Mouse (Mus musculus) neural tube, embryonic 13.5 days (tissue): Measurements from ENCODE around the gene Gbp2b. TPM values are rescaled to one million over a fixed set of nuclear protein-coding genes. Genes with fewer than 3 reads are reported as not detected.
"Not testable (repeated sequence)": the region's sequence is repeated elsewhere in the genome, so short reads cannot be mapped to it uniquely, and the experiment has no call there.

Experiments used
- ATAC-seq: fragments of 200-750 bp; cut with Nextera tagmentation; 2 replicates; pipeline ENCODE4 v1.8.0; 2017; ENCODE audit warnings: low read depth, mild to moderate bottlenecking, moderate TSS enrichment, moderate library complexity
- H3K27ac ChIP-seq: fragments of 300-500 bp; sonication (generic); replicated peaks from 2 replicates; pipeline ENCODE4 v1.5.1; 2015; ENCODE audit warnings: moderate library complexity, mild to moderate bottlenecking, inconsistent platforms
- H3K27me3 ChIP-seq: fragments of 300-500 bp; sonication (generic); 2 replicates; pipeline ENCODE4 v1.6.1; 2015; ENCODE audit warnings: mild to moderate bottlenecking, inconsistent platforms
- H3K36me3 ChIP-seq: fragments of 300-500 bp; sonication (generic); 2 replicates; pipeline ENCODE4 v1.6.1; 2015; ENCODE audit warnings: mild to moderate bottlenecking, inconsistent platforms
- H3K4me1 ChIP-seq: fragments of 300-500 bp; sonication (generic); replicated peaks from 2 replicates; pipeline ENCODE4 v1.6.1; 2015; ENCODE audit warnings: inconsistent platforms
- H3K4me2 ChIP-seq: fragments of 300-500 bp; sonication (generic); 2 replicates; pipeline ENCODE4 v1.6.1; 2015; ENCODE audit warnings: inconsistent platforms, mild to moderate bottlenecking, moderate library complexity
- H3K4me3 ChIP-seq: fragments of 300-500 bp; sonication (generic); 2 replicates; pipeline ENCODE4 v1.5.1; 2015; ENCODE audit warnings: mild to moderate bottlenecking, inconsistent platforms
- H3K9ac ChIP-seq: fragments of 300-500 bp; sonication (generic); 2 replicates; pipeline ENCODE4 v1.6.1; 2015; ENCODE audit warnings: moderate library complexity, mild to moderate bottlenecking, inconsistent platforms
- H3K9me3 ChIP-seq: fragments of 300-500 bp; sonication (generic); 2 replicates; pipeline ENCODE4 v1.6.1; 2016; ENCODE audit warnings: inconsistent platforms
- WGBS: fragments of 180-500 bp; shearing (Covaris S2); methylation state at CpG from one replicate; pipeline ENCODE4 v1.1.7; 2015; 5-methylcytosine and 5-hydroxymethylcytosine counted together
- microRNA-seq: library from miRNA; unstranded; fragments of <30 nt; microRNA quantifications from one replicate; pipeline ENCODE4, GENCODE M21; 2016
- polyA plus RNA-seq: library from polyadenylated mRNA; unstranded; fragments of >200 nt; fragmentation: Nextera tagmentation; extraction: Ambion mirVana; gene quantifications from 2 replicates; pipeline ENCODE4 v1.2.1, GENCODE M21; 2015

The Gbp2b gene
- polyA plus RNA-seq, 1 experiment from 2014 or later, result not detected

DNA sequence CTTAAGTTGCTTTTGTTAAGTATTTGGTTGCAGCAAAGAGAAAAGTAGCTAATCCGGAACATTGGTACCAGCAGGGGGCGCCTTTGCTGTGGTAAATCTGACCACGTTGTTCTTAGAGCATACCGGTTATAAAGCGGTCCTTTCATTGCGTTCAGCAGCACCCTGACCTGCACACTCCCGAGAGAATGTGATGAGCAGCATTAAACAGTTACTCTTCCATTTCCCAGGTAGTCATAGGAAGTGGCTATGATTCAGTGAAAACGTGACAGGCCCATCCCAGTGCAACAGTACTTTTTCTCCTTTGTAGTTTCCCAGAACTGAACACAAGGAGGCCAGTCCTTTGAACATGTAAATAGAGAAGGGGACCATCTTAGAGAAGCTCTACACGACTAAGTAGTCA is 45.6 kb downstream of the Gbp2b start:
- Histone ChIP-seq H3K4me1 (no peaks in the 10 kb centered on the region), H3K4me2 (peak overlapping the region; percentile 24; the same call in 1 of the 2 replicates), H3K36me3 (no peaks in the 10 kb centered on the region), H3K4me3 (no peak overlapping the region), H3K27ac (no peak overlapping the region), H3K9ac (no peak overlapping the region), H3K9me3 (no peaks in the 10 kb centered on the region), H3K27me3 (no peaks in the 10 kb centered on the region)
- 7% methylated on average over 9 of the region's 9 CpGs for WGBS
- ATAC-seq, result no peak

DNA sequence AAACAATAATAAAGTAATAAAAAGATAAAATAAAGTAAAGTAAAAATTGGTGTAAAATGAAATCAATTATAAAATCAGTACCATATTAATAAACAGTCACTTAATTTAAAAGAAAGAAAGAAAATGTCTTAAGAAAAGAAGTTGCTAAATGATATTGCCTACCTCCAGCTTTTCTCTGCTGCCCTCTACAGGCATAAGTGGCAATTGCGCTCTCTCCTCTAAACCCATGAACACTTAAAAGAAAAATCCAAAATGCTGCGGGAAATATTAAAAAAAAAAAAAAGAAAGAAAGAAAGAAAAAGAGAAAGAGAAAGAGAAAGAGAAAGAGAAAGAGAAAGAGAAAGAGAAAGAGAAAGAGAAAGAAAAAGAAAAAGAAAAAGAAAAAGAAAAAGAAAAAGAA is 51.3 kb downstream of the Gbp2b start:
- not testable (repeated sequence) for H3K36me3 ChIP-seq, H3K4me3 ChIP-seq, H3K9me3 ChIP-seq, H3K9ac ChIP-seq, H3K27ac ChIP-seq, H3K4me1 ChIP-seq, ATAC-seq, H3K27me3 ChIP-seq, H3K4me2 ChIP-seq
- 17% methylated on average over 2 of the region's 2 CpGs for WGBS

DNA sequence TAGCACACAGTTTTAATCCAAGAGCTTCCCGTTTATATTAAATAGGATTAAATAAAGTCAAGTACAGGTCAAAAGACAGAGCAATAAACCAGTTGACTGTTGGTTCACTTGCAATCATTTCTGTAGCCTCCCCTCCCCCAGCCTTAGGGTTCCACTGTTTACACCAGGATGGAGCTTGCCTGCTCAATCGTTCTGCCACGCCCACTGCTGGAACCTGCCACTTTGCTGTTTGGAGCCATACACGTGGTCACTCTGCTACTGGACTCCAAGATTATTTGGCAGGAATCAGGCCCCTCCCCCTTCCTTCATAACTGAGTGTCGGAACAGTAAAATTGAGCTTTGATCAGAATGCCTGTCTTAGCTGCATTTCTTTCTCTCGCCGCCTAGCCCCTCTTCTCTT is 53.2 kb downstream of the Gbp2b start:
- not testable (repeated sequence) for H3K4me3 ChIP-seq, ATAC-seq, H3K36me3 ChIP-seq, H3K9me3 ChIP-seq, H3K4me1 ChIP-seq, H3K27ac ChIP-seq, H3K4me2 ChIP-seq, H3K9ac ChIP-seq, H3K27me3 ChIP-seq
- 63% methylated on average over 7 of the region's 7 CpGs for WGBS

- Histone ChIP-seq H3K27ac (no peak overlapping the region), H3K27me3 (no peaks in the 10 kb centered on the region), H3K4me2 (no peak overlapping the region), H3K4me3 (no peak overlapping the region), H3K9ac (no peak overlapping the region), H3K4me1 (no peaks in the 10 kb centered on the region), H3K36me3 (no peaks in the 10 kb centered on the region), H3K9me3 (no peaks in the 10 kb centered on the region)
- no peak for ATAC-seq
- 41% methylated on average over 2 of the region's 2 CpGs for WGBS
These were observed 55.6 kb downstream of the Gbp2b start for GRCm38 (mm10) chr3:142650205-142650604.

GRCm38 (mm10) chr3:142664723-142665122 is 70.1 kb downstream of the Gbp2b start:
- WGBS, result 94% methylated on average over 8 of the region's 8 CpGs

More at GRCm38 (mm10) chr3:142664723-142665122, 70.1 kb downstream of the Gbp2b start:
- Histone ChIP-seq H3K4me2 (no peak overlapping the region), H3K4me3 (no peak overlapping the region), H3K27me3 (no peaks in the 10 kb centered on the region), H3K9ac (no peak overlapping the region), H3K4me1 (no peaks in the 10 kb centered on the region), H3K27ac (no peak overlapping the region), H3K36me3 (no peaks in the 10 kb centered on the region), H3K9me3 (no peaks in the 10 kb centered on the region)
- ATAC-seq, result no peak

Small RNA genes within 50 kb of the gene (microRNA-seq; reads per million reads assigned to microRNA genes)
- gene Mir6381, result not detected

Other genes with a start within 250 kb of the Gbp2b start
- 13.5 and 16.2 TPM in 2 replicates for gene Pdlim5, start 199.2 kb upstream of the Gbp2b start, polyA plus RNA-seq
- 0.07 and 0.14 TPM in 2 replicates for gene Gbp5, start 100.9 kb upstream of the Gbp2b start, polyA plus RNA-seq
- 1.8 and 2.6 TPM in 2 replicates for gene Gbp7, start 64.5 kb upstream of the Gbp2b start, polyA plus RNA-seq
- 0.47 and 1.5 TPM in 2 replicates for gene Gbp3, start 34.8 kb upstream of the Gbp2b start, polyA plus RNA-seq
- gene Gbp2, start 25.8 kb downstream of the Gbp2b start, polyA plus RNA-seq, result 0.50 and 0.78 TPM in 2 replicates
- gene Kyat3, start 106.2 kb downstream of the Gbp2b start, polyA plus RNA-seq, result 6.5 and 7.6 TPM in 2 replicates
- 96.2 and 104 TPM in 2 replicates for gene Gtf2b, start 170.2 kb downstream of the Gbp2b start, polyA plus RNA-seq